Mouse (Mus musculus) kidney, adult 2 months (tissue): Measurements from ENCODE around the gene Suclg1.

ENCODE experiments used
- CTCF ChIP-seq: fragments of 200-500 bp; conservative IDR thresholded peaks from 2 replicates; pipeline ENCODE4 v1.5.1; 2011; ENCODE audit warnings: low read depth, mild to moderate bottlenecking, control low read depth, low read length, moderate library complexity, mixed read lengths; ENCODE audit not compliant: insufficient read depth, insufficient read length
- POLR2A ChIP-seq: fragments of 200-500 bp; IDR thresholded peaks from one replicate; pipeline ENCODE4 v1.6.1; 2011; ENCODE audit warnings: low read depth, low read length, control low read depth

DNA sequence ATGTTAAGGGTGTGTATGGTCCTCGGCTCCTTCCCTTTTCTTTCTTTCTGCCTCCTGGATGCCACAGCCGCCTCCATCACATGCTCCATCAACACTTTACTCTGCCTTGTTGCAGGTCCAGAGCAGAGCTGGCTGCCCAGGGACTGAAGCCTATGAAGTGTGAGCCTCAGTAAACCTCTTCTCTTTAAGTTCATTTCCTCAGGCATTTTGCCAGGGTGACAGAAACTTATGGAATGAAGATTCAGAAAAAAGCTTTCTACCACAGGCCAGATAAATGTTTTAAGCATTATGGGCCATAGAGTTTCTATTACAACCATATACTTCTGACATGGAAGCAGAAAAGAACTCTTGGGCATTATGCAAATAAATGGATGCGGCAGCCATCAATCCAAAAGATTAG lies 37.1 kb upstream of the Suclg1 start:
- TF ChIP-seq POLR2A, result no peak
- TF ChIP-seq CTCF, result no peak
